Mouse (Mus musculus) gastrocnemius, postnatal 14 days (tissue): ENCODE measurements around the gene Plau. TPM values are rescaled to one million over a fixed set of nuclear protein-coding genes. Genes with fewer than 3 reads are reported as not detected.

Experiments
- DNase-seq: peaks from one replicate; pipeline ENCODE4 v3.0.0; 2021; ENCODE audit warnings: mixed read lengths
- intact Hi-C: fragments of 180-260 bp; cut with DNase I; formaldehyde crosslinking; loops from one replicate; pipeline ENCODE4 v1.15.1; 2025; ENCODE audit warnings: low total_unique reads
- long read RNA-seq, 2 experiments: library from polyadenylated mRNA; stranded (forward); transcript quantifications; one replicate each; pipeline ENCODE4 v2.0.0; 2021
- total RNA-seq, 2 experiments: library from RNA; stranded (reverse); gene quantifications; 2 replicates each; pipeline ENCODE4 v1.2.3; 2021

Plau gene
- total RNA-seq: 10 to 100 TPM; 29.4 to 31.5 TPM
- long read RNA-seq, experiment 1, partial matches to known transcripts: 0 of 2 reads
- long read RNA-seq, experiment 1, other reads (novel, unspliced or antisense): 2 of 2 reads
- long read RNA-seq, experiment 2, partial matches to known transcripts: 1 of 5 reads
- long read RNA-seq, experiment 2, other reads (novel, unspliced or antisense): 1 of 5 reads

- intact Hi-C loops: no loop called here
- DNase-seq: peak; percentile 89
These were observed at the start of gene Plau for GRCm38 (mm10) chr14:20836171-20836904. TSS of gene Plau (plus strand) at chr14:20836660.

- DNase-seq: peak; percentile 53
- intact Hi-C loops: no loop called here
These were observed 48.3 kb upstream of the Plau start for GRCm38 (mm10) chr14:20788151-20788550.

GRCm38 (mm10) chr14:20789593-20789992, 46.9 kb upstream of the Plau start:
- DNase-seq: no peak
- intact Hi-C loops: no loop called here

GRCm38 (mm10) chr14:20790445-20790844, 46.0 kb upstream of the Plau start:
- no peak for DNase-seq
- intact Hi-C loops: loop anchor here (10.0 kb wide), 1 partner anchor 56 kb away; the partner anchor contains the start of gene Ndst2

GRCm38 (mm10) chr14:20790996-20791395, 45.5 kb upstream of the Plau start:
- intact Hi-C loops: loop anchor here (10.0 kb wide), 1 partner anchor 56 kb away; the partner anchor contains the start of gene Ndst2
- no peak for DNase-seq

GRCm38 (mm10) chr14:20791511-20792242, 44.8 kb upstream of the Plau start:
- no peak for DNase-seq
- intact Hi-C loops: loop anchor here (10.0 kb wide), 1 partner anchor 57 kb away; the partner anchor contains the start of gene Ndst2

GRCm38 (mm10) chr14:20792243-20792921, 44.1 kb upstream of the Plau start:
- intact Hi-C loops: loop anchor here (10.0 kb wide), 1 partner anchor 58 kb away; the partner anchor contains the start of gene Ndst2
- DNase-seq: no peak

- peak; percentile 50 for DNase-seq
- intact Hi-C loops: loop anchor here (10.0 kb wide), 1 partner anchor 58 kb away; the partner anchor contains the start of gene Ndst2
These were observed 43.3 kb upstream of the Plau start for GRCm38 (mm10) chr14:20792922-20793757.

- intact Hi-C loops: loop anchor here (10.0 kb wide), 1 partner anchor 59 kb away; the partner anchor contains the start of gene Ndst2
- DNase-seq: peak; percentile 90
These were observed 42.5 kb upstream of the Plau start, which contains the start of gene Camk2g for GRCm38 (mm10) chr14:20793758-20794531. TSS of gene Camk2g (minus strand) at chr14:20794088.

- no peak for DNase-seq
- intact Hi-C loops: loop anchor here (10.0 kb wide), 1 partner anchor 60 kb away; the partner anchor contains the start of gene Ndst2
These were observed 41.9 kb upstream of the Plau start for GRCm38 (mm10) chr14:20794589-20794988.

GRCm38 (mm10) chr14:20795423-20796152, 40.9 kb upstream of the Plau start:
- no peak for DNase-seq
- intact Hi-C loops: loop anchor here (10.0 kb wide), 1 partner anchor 61 kb away; the partner anchor contains the start of gene Ndst2

- intact Hi-C loops: loop anchor here (10.0 kb wide), 1 partner anchor 61 kb away; the partner anchor contains the start of gene Ndst2
- DNase-seq: no peak
These were observed 40.3 kb upstream of the Plau start for GRCm38 (mm10) chr14:20796170-20796569.

GRCm38 (mm10) chr14:20796643-20797042, 39.8 kb upstream of the Plau start:
- no peak for DNase-seq
- intact Hi-C loops: loop anchor here (10.0 kb wide), 1 partner anchor 62 kb away; the partner anchor contains the start of gene Ndst2

GRCm38 (mm10) chr14:20798300-20798699, 38.2 kb upstream of the Plau start:
- no peak for DNase-seq
- intact Hi-C loops: loop anchor here (2.0 to 10.0 kb wide), 2 partner anchors 31 to 63 kb away; partner anchors contain the start of gene Ndst2

GRCm38 (mm10) chr14:20798761-20799160, 37.7 kb upstream of the Plau start:
- DNase-seq: peak; percentile 90
- intact Hi-C loops: loop anchor here (2.0 to 10.0 kb wide), 2 partner anchors 32 to 64 kb away; partner anchors contain the start of gene Ndst2

- intact Hi-C loops: loop anchor here (10.0 kb wide), 1 partner anchor 192 kb away; no protein-coding TSS in a partner anchor
- DNase-seq: no peak
These were observed 33.4 kb upstream of the Plau start for GRCm38 (mm10) chr14:20802926-20803605.
